Mouse (Mus musculus) testis, postnatal 14 days (tissue): Measurements from ENCODE around the gene Frmd6.

Experiments used
- DNase-seq: peaks from one replicate; pipeline ENCODE4 v3.0.0; 2021; ENCODE audit warnings: low spot score

The Frmd6 gene

GRCm38 (mm10) chr12:70824729-70825650, at the start of gene Frmd6:
Gene Frmd6, plus strand, starts transcription at chr12:70825514.
- peak; percentile 93 for DNase-seq

DNA sequence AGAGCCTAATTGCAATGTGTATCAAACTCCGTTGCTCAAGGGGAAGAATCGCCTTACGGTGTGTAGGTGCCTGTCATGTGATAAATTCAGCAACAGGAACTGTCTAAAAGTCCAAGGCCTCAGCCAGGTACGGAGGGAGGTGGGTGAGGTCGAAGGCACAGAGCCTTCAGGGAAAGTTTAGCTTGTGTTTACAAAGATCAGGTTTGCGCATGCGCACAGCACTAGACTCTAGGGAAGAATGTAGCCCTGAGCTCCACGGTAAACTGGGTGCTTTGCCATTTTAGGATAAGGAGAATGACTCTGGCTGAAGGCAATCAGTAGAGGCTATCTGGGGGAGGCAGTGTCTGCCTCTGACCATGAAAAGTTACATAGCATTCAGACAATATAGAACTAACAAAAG, 49.7 kb upstream of the Frmd6 start:
- peak; percentile 65 for DNase-seq

DNA sequence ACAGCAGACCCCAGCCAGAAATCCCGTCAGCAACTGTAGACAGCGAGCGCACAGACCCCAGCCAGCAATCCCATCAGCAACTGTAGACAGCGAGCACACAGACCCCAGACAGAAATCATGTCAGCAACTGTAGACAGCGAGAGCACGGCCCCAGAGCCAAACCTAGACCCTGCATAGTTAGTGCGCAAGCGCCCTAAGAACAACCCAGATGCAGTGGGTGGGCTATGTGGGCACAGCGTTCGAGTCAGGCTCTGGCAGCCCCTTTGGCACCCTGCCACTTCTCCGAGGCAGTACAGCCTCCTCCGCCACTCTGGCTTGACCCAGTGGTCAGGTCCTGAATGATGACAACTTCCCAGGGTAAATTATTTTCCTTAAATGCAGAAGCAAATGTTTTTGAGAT, 48.6 kb upstream of the Frmd6 start:
- DNase-seq: no peak

DNA sequence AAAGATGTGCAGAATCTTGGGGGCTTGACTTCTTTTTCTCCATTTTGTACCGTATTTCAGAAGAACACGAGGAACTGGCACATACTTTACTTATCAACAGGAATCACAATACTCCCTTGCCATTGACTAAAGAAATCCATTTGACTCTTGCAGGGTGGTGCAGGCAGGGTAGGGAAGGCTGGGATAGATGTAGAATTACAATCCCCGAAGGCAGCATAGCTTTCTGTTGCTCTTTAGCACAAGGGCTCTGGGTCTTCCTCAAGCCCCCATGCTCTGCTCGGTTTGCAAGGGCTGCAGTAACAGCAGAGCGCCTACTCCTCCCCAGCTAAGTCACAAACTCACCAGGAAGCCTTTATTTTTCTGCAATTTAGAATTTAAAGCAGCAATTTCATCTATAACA, 47.8 kb upstream of the Frmd6 start:
- DNase-seq: no peak

GRCm38 (mm10) chr12:70777866-70778265, 47.4 kb upstream of the Frmd6 start:
- DNase-seq: no peak

DNA sequence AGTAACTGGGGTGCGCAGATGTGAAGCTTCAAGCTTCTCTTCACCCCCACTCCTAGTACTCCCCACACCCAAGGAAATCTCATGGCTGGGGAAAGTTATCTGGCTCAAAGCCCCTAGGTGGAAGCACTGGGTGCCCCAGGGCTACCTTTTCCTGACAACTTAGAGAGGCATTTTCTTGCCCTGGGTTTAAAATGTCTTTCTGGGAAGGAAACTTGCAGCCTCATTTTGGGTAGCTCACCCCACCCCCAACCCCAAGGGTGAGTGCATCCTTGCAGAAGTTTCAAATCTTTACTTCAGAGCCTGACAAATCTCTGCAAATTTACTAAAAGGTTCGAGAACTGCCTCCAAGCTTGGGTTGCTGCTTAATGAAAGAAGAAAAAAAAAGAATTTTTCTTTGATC, 47.0 kb upstream of the Frmd6 start:
- DNase-seq: no peak

- no peak for DNase-seq
Observed at GRCm38 (mm10) chr12:70778724-70779123, 46.6 kb upstream of the Frmd6 start.

DNA sequence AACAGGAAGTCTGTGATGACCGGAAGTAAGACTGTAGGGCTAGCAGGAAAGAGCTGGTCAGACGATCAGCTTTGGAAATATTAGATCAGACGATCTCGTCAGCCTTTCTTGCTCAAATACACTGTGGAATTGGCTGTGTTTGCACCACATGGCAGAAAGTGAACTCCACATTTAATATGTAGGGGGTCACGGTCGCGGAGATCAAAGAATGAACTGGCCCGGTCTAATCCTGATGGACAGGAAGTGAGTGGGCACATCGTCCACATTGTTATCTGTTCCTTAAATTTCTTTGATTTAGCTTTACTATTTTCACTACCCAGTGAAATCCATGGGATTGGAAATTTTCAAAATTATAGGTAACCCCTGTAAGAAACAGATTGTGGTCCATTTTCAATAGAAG, 42.3 kb upstream of the Frmd6 start:
- DNase-seq: no peak

DNA sequence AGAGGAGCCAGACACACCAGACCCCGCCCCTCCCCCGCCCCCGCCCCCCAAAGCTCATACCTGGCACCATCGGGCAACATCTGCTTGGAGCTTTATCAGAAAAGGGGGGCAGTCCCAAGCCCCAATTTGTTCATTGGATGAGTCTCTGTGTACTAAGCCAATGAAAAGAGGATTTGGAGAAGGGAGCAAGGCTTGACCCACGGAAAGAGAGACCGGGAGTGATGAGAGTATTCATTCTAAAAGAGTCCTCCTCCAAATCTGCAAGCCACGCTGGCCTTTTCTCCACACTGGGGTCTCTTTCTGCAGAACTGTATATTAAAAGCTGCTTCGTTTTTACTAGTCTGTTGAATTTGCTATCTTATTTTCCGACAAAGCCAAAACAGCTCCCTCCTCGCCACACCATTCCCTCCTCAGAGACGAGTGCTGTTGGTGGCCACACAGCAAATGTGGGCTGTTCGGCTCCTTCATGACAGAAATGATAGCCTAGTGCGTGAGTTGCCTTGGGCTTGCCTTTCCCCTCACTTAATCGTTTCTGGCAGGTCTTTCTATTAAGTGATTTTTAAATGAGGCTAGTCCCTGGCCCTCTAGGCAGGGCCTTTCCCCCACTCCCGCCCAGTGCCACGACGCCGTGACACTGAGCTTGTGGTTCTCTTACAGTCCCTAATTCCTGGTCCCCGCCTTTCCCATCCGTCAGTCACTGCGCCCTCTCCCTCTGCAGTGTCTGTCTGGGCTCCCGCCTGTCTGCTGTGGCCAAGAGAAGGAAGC, 41.7 kb upstream of the Frmd6 start:
- DNase-seq: no peak

- DNase-seq: no peak
Observed at GRCm38 (mm10) chr12:70784240-70784705, 41.0 kb upstream of the Frmd6 start.

- DNase-seq: no peak
Observed at GRCm38 (mm10) chr12:70789341-70789740, 36.0 kb upstream of the Frmd6 start.

GRCm38 (mm10) chr12:70793291-70793690, 32.0 kb upstream of the Frmd6 start:
- no peak for DNase-seq

GRCm38 (mm10) chr12:70794543-70795388, 30.5 kb upstream of the Frmd6 start:
- no peak for DNase-seq

GRCm38 (mm10) chr12:70795389-70795711, 30.0 kb upstream of the Frmd6 start:
- DNase-seq: no peak

- no peak for DNase-seq
Observed at GRCm38 (mm10) chr12:70798496-70798895, 26.8 kb upstream of the Frmd6 start.

DNA sequence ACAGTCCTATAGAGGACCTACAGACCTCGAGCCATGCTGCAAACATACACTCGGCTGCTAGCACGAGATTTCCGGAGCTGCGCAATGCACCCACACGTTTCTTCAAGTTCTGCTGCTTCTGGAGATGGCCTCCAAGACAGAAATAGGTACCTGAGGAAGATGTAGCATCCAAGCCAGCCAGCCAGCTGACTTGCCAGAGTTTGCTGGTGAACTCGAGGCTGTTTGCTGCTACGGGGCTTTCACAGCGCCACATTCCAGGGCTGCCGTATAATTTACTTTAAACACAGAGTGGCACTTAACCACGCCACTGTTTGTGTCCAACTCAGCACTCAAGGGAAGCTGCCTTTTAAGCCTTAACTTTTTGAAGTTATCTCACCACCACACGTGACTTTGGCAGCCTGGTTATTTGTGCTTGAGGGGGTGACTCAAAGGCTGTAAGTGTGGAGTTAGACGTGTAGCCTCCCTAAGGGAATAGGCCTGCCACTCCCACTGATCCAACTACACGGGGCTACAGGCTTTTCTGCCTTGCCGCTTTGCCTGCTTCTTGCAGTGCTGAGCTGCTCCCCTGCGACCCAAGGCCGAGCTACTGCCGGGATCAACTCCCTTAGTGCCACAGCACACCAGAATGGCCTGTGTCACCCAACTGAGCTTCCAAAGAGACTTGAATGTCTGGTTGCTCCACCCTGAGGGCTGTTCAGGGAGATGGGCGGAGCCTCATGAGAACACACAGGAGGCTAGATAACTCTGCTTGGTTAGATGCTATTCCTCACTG, 25.9 kb upstream of the Frmd6 start:
- DNase-seq: no peak

- no peak for DNase-seq
Observed at GRCm38 (mm10) chr12:70800086-70800485, 25.2 kb upstream of the Frmd6 start.

DNA sequence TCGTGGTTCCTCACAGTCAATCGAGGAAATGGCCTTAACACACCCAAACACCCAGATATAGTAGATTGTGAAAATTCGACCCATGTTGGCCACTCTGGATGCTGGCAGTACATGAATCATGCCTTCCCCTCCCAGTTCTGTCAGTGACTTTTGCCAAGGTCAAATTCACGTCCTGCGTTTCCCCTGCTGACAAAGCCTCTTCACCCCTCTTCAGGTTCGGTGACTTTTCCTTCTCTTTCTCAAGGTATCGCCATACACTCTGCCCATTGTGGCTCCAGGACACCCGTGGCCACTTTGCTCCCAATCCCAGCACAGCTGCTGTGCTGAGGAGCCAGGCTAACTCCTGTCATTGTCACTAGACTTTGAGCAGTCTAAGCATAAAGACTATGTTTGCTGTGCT, 24.0 kb upstream of the Frmd6 start:
- DNase-seq: no peak

DNA sequence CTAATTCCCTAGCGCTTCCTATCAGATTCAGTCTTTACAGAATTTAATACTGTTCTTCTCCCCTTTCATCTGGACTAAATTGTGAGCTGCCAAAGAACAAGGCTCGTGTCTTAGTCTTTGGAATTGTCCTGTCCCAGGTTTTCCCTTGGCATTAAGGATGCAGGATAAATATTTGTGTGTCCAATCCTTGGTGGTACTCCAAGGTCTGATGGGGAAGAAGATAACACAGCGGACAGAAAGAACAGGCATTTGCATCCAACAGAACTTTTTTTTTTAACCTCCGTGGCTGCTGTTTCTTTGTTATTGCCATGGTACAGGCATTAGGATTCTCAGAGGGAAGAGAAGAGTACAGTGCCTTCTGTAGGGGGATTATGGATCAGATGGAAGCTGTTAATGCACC, 21.8 kb upstream of the Frmd6 start:
- no peak for DNase-seq

- no peak for DNase-seq
Observed at GRCm38 (mm10) chr12:70804989-70805388, 20.3 kb upstream of the Frmd6 start.

- DNase-seq: no peak
Observed at GRCm38 (mm10) chr12:70807543-70807942, 17.8 kb upstream of the Frmd6 start.

GRCm38 (mm10) chr12:70807975-70808374, 17.3 kb upstream of the Frmd6 start:
- no peak for DNase-seq
